Mouse (Mus musculus) liver, adult 2 months (tissue): ENCODE results near the gene Ankrd24.

ENCODE experiments used
- CTCF ChIP-seq: fragments of 200-500 bp; IDR thresholded peaks from 2 replicates; pipeline ENCODE4 v1.5.1; 2011; ENCODE audit warnings: low read depth, low read length, control low read depth
- POLR2A ChIP-seq: fragments of 200-500 bp; IDR thresholded peaks from 2 replicates; pipeline ENCODE4 v1.6.1; 2011; ENCODE audit warnings: low read length, control low read depth; ENCODE audit not compliant: insufficient read depth; ENCODE audit errors: extremely low read depth

GRCm38 (mm10) chr10:81623441-81623840 lies 4.9 kb upstream of the Ankrd24 start:
- TF ChIP-seq POLR2A (no peak), CTCF (no peak)
